Mouse (Mus musculus) ES-Bruce4 (cell line): ENCODE results near the gene Ranbp2. TPM values are rescaled to one million over a fixed set of nuclear protein-coding genes. Genes with fewer than 3 reads are reported as not detected.

Source experiments
- H3K27ac ChIP-seq: 2 replicates; pipeline ENCODE4 v1.5.1; 2012; ENCODE audit warnings: low read length, inconsistent platforms; ENCODE audit not compliant: insufficient read depth
- H3K27me3 ChIP-seq: 2 replicates; pipeline ENCODE4 v1.6.1; 2012; ENCODE audit warnings: mild to moderate bottlenecking, low read length, inconsistent platforms; ENCODE audit not compliant: control insufficient read depth, poor library complexity, insufficient read depth, severe bottlenecking
- H3K36me3 ChIP-seq: 2 replicates; pipeline ENCODE4 v1.6.1; 2012; ENCODE audit warnings: inconsistent platforms, mild to moderate bottlenecking, low read length, moderate library complexity; ENCODE audit not compliant: control insufficient read depth, poor library complexity, insufficient read depth, severe bottlenecking
- H3K4me1 ChIP-seq: one replicate; pipeline ENCODE4 v1.8.1; 2011; ENCODE audit warnings: low read length; ENCODE audit not compliant: control insufficient read depth, insufficient read depth
- H3K4me3 ChIP-seq: 2 replicates; pipeline ENCODE4 v1.5.1; 2011; ENCODE audit warnings: low read depth, mild to moderate bottlenecking, low read length
- H3K9ac ChIP-seq: 2 replicates; pipeline ENCODE4 v1.6.1; 2012; ENCODE audit warnings: low read depth, mild to moderate bottlenecking, inconsistent platforms; ENCODE audit not compliant: poor library complexity, severe bottlenecking
- H3K9me3 ChIP-seq: replicated peaks from 2 replicates; pipeline ENCODE4 v1.6.1; 2012; ENCODE audit warnings: mild to moderate bottlenecking, low read length, inconsistent platforms; ENCODE audit not compliant: control insufficient read depth, poor library complexity, insufficient read depth, severe bottlenecking
- CTCF ChIP-seq: IDR thresholded peaks from one replicate; pipeline ENCODE4 v1.8.1; 2011; ENCODE audit warnings: low read depth, low read length
- EP300 ChIP-seq: IDR thresholded peaks from 2 replicates; pipeline ENCODE4 v1.6.1; 2011; ENCODE audit warnings: low read depth, low read length; ENCODE audit not compliant: insufficient read depth
- POLR2A ChIP-seq: IDR thresholded peaks from one replicate; pipeline ENCODE4 v1.8.1; 2011; ENCODE audit warnings: low read length; ENCODE audit not compliant: insufficient read depth
- polyA plus RNA-seq: library from polyadenylated mRNA; stranded (reverse); fragments of >200 nt; gene quantifications from 2 replicates; pipeline ENCODE4 v1.2.4, GENCODE M21; 2011; ENCODE audit warnings: low read depth; ENCODE audit not compliant: missing spikeins, insufficient read depth, insufficient read length

The Ranbp2 gene
- polyA plus RNA-seq, 1 experiment, result 114 TPM

- H3K27ac ChIP-seq, result no peak overlapping the region
- TF ChIP-seq EP300, result no peak
- TF ChIP-seq POLR2A, result no peak
- TF ChIP-seq CTCF, result no peak
- H3K9ac ChIP-seq, result no peak overlapping the region
- H3K36me3 ChIP-seq, result peaks cover 64% of the 10 kb centered on the region
- H3K27me3 ChIP-seq, result no peaks in the 10 kb centered on the region
- H3K4me1 ChIP-seq, result no peaks in the 10 kb centered on the region
- no peak overlapping the region for H3K4me3 ChIP-seq
- no peaks in the 10 kb centered on the region for H3K9me3 ChIP-seq
Measured at GRCm38 (mm10) chr10:58479954-58480490, 33.3 kb downstream of the Ranbp2 start.

DNA sequence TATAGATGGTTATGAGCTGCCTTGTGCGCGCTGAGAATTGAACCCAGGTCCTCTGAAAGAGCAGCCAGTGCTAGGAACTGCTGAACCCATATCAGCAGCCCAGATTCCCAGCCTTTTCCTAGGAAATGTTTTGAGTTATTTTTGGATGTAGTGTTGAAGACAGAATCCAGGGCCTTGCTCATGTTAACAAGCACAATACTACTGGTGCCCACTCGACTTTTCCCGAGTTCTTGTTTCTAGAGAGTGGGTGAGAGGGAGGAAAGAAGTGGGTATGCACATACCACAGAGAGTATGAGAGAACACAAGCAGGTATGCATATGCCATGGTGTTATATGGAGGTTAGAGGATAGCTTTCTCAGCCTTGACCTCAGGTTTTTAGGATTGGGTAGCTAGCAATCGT lies 44.3 kb downstream of the Ranbp2 start:
- no peak overlapping the region for H3K9ac ChIP-seq
- H3K27me3 ChIP-seq, result no peaks in the 10 kb centered on the region
- H3K4me1 ChIP-seq, result no peaks in the 10 kb centered on the region
- TF ChIP-seq EP300 (no peak), POLR2A (no peak), CTCF (no peak)
- no peaks in the 10 kb centered on the region for H3K9me3 ChIP-seq
- peaks cover 36% of the 10 kb centered on the region for H3K36me3 ChIP-seq
- H3K27ac ChIP-seq, result no peak overlapping the region
- no peak overlapping the region for H3K4me3 ChIP-seq

- H3K27ac ChIP-seq, result no peak overlapping the region
- TF ChIP-seq POLR2A (no peak), CTCF (no peak), EP300 (no peak)
- H3K9ac ChIP-seq, result no peak overlapping the region
- peaks cover 29% of the 10 kb centered on the region for H3K36me3 ChIP-seq
- no peaks in the 10 kb centered on the region for H3K9me3 ChIP-seq
- no peaks in the 10 kb centered on the region for H3K27me3 ChIP-seq
- no peak overlapping the region for H3K4me3 ChIP-seq
- peaks cover 2% of the 10 kb centered on the region for H3K4me1 ChIP-seq
Measured at GRCm38 (mm10) chr10:58495637-58496036, 48.9 kb downstream of the Ranbp2 start.

DNA sequence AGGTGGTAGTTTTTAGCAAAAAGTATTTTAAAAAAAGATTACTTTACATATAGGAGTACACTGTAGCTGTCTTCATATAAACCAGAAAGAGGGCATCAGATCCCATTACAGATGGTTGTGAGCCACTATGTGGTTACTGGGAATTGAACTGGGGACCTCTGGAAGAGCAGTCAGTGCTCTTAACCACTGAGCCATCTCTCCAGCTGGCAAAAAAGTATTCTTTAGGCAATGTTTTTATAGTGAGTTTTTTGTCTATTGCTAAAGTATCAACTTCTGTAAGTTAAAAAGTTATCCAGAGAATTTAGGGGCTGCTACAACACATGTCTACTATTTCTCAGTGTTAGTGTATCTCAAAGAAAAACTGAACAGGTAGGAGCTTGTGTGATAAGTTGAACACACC lies 50.0 kb downstream of the Ranbp2 start:
- peak overlapping the region; percentile 79 for H3K4me3 ChIP-seq
- no peaks in the 10 kb centered on the region for H3K9me3 ChIP-seq
- H3K4me1 ChIP-seq, result peaks cover 2% of the 10 kb centered on the region
- H3K9ac ChIP-seq, result peak overlapping the region; percentile 77
- H3K36me3 ChIP-seq, result peaks cover 18% of the 10 kb centered on the region
- TF ChIP-seq CTCF, result no peak
- TF ChIP-seq POLR2A, result no peak
- TF ChIP-seq EP300, result no peak
- H3K27me3 ChIP-seq, result no peaks in the 10 kb centered on the region
- H3K27ac ChIP-seq, result peak overlapping the region; percentile 59; the same call in 1 of the 2 replicates

DNA sequence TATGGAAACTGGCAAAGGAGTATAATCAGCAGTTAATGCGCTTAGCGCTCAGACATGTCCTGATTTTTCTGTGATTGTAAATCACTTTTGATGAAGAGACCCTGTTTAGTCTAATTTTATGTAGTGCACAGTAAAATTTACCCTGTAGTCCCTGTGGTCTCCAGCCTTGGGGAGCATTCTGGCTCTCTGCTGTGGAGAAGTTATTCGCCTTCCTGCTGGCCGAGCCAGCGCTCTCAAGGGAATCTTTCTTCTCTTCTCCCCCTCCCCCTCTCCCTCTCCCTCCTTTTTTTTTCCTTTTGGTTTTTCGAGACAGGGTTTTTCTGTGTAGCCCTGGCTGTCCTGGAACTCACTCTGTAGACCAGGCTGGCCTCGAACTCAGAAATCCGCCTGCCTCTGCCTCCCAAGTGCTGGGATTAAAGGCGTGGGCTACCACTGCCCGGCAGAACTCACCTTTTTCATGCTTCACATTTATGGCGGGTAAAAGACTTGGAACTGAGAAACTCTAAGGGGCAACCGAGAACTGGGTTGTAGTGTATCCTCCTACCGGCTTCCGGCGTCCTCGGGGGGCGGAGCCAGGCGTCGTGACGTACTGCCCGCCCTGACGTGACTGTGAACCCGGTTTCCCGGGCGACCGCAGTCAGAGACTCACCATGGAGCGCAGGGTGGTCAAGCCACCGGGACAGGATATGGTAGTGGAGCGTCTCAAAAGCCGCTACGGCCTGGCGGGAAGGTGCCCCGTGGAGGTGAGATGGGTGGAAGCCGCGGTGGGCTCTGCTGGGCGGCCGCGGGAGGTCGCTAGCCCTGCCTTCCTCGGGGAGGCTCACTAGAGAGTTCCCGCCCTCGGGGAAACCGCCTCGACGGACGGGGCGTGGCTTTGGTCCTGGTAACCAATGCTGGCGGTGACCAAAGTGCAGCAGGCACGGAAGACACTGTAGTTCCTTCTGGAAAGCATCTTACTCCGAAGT lies 50.9 kb downstream of the Ranbp2 start, which contains the start of gene Ccdc138:
TSS of gene Ccdc138 (plus strand) at position 629 of the 965 bp plus-strand sequence.
- H3K36me3 ChIP-seq, result peaks cover 12% of the 10 kb centered on the region
- H3K9ac ChIP-seq, result peak within 1 kb of the TSS; percentile 77
- peak within 1 kb of the TSS; percentile 72 for H3K27ac ChIP-seq
- H3K27me3 ChIP-seq, result no peaks in the 10 kb centered on the region
- H3K4me1 ChIP-seq, result peaks cover 2% of the 10 kb centered on the region
- peak within 1 kb of the TSS; percentile 79 for H3K4me3 ChIP-seq
- TF ChIP-seq CTCF, result no peak
- no peak for TF ChIP-seq EP300
- TF ChIP-seq POLR2A, result no peak
- no peaks in the 10 kb centered on the region for H3K9me3 ChIP-seq
